Mouse (Mus musculus) cerebellum, adult 18-20 months (tissue): ENCODE measurements at regions not wholly inside any gene's neighbourhood (a gene's known extent, or its start where the extent isn't known, plus 50 kb on each side); places are given as distances from the start of the nearest gene placed in this dataset.
A peak's percentile ranks its signal among the peaks of the same experiment; 100 is the strongest.

Source experiments
- DNase-seq, 2 experiments: peaks; one replicate each; pipeline ENCODE4 v3.0.0; 2021

DNA sequence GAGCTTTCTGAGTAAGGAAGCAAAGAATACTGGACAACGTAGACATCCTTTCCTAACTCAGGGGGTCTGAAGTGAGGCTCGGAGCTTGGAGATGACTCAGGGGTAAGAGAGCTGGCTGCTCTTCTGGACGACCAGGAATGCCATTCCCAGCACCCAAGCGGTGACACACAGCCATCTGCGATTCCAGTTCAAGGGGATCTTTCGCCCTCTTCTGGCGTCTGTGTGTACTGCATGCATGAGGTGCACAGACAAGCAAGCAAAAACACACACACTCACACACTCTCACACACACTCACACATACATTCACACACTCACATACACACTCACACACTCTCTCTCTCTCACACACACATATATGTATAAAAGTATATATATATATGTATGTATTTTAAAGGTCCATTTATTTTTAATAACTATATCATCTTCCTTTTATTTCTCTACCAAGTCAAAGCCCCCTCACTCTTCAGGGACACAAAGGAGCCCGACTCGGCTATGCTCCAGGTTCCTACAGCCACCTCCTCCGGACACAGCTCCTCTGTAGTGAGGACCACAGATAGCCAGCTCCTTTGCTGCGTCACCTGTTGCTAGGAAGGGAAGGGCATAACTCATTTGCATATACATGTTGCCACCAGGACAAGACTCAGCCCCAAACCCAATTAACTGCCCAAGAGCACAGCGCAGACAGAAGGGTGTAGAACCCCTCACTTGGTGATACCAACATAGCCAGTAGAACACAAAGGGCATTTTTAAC, 91.9 kb upstream of the Smad3 start:
- no peak for DNase-seq

DNA sequence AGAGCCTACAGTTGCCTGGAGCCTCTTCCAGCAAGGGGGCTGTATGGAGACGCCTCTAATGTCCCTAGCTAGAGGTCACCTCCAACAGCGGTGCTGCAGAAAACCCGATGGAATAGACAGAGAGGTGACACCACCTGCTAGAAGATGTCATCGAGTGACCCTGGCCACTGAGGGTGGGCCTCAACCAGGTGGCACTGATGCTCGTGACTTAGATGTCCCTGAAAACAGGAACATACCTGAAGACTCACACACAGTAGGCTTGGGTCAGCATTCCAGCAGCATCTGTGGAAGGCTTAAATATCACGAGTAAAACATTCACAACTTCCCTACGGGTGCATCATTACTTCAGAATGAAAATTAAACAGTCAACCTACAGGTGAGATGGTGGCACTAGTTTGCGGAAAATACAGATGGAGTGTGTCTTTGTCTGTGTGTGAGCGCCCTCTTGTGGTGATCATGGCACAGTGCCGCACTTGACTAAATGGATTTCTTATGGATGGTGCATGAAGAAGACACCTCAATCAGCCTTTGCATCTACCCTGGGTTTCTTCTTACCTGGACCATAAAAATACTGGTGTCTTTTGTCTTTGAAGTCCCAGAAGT, 86.2 kb upstream of the Smad3 start:
- DNase-seq: peak; percentile 65 to 75

DNA sequence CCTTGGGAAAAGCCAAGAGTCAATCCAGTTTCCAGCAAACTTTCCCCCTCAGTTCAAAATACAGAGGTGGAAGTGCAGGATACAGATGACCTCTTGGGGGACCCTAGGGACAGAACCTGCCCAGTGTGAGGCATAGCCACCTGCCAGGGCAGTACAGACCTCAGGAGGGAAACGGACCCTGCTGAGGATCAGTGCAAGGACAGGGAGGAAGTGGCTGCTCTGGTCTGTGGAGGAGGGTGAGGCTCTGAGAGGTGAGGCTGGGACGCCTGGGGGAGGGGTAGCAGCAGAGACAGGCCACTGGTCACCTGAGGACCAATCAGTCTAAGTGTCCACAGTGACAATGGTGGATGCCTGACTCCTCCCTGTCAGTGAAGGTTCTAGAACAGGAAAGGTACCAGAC, 85.6 kb upstream of the Smad3 start:
- DNase-seq: no peak

DNA sequence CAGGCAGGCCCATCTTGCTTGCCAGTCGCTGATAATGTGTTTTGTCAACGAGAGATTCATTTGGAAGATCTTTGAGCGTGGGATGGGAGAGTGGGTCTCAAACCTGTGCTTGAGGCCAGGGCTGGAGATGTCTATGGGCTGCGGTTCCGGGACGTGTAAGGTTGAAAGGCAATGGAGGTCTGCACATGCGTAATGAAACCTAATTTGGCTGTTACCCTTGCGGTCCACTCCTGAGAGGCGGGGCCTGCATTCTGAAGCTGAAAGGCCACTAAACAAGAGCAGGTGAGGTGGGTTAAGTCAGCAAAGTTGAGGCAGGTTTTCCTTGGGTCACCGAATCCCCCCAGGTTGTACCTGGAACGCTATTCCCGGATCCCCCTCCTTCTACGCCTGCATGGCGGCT, 83.3 kb upstream of the Smad3 start:
- DNase-seq: no peak

DNA sequence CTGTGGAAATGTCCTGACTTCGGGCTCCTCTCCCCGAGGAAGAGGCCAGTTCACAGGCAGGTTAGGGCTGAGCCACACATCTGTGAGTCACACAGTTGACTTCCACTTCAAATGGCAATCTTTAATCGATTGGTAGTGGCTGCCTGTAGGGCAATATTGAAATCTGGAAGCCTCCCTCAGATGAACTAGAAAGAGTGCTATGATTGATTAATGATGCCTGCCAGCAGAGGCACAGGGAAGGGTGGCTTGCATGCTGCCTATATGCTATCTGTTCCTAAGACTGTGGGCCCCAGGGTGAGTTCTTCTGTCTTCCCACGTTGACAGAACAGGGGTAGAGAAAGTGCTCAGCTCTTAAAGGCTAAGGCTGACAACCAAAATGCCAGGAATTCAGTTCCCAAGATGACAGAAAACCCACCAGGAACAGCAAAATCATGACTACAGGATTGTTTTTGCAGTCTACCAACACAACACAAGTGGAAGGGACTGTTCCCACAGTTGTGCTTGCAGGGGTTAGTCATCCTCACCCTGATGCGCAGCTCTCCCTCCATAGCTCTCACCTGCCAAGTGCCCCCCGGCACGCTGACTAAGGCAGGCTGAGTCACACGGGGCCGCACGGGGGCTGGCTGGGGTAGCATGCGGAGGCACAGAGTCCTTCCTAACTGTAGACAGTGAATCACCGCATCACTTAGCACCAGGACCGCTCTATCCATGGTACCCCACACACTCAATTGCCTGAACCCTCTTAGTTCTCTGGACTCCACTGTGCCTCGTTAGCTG, 81.4 kb upstream of the Smad3 start:
- DNase-seq: no peak

DNA sequence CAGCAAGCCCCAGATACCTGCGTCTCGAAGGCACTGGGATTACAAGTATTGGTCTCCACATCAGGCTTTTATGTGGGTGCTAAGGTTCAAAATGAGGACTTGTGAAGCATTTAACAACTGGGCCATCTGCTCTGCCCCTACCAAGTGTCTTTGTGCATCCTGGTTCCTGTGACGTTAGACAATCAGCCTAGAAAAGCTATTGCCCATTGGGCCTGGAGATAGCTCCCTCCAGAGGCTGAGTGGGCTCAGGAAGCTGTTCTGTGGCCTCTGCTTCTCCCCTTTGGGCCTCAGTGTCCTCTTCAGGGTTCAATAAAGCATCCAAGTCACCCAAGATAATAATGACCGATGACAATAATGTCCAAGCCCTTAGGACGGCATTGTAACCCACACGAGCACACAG, 79.8 kb upstream of the Smad3 start:
- DNase-seq: no peak

DNA sequence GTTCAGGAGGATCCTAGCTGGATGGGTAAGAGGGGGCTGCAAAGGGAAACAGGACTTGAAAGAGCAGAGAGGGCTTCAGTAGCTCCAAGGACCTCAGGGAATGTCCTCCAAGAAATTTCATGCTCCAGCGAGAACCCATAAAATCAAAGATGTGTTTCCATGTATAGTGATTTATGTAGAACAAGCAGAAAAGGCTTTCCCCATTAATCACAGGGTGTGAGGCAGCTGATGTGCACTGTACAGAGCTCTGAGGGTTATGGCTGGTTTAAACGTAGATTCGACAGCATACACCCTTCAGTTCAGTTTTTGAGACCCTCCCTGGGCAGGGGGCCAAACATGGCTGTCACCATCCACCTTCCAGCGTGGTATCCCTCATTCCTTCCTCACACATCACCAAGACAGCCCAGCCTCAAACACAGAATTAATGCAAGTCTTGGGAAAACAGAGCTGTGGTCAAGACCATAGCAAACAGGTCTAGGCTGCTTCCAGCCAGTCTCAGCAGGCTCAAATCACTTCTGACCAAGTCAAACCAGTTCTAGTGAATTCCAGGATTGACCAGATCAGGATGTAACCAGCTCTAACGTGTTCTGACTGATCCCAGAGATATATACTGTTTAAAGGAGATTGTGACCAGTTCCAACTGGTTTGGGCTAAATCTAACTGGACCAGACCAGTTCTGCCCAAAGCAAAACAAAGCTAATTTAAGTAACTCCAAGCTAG, 78.9 kb upstream of the Smad3 start:
- DNase-seq: no peak

DNA sequence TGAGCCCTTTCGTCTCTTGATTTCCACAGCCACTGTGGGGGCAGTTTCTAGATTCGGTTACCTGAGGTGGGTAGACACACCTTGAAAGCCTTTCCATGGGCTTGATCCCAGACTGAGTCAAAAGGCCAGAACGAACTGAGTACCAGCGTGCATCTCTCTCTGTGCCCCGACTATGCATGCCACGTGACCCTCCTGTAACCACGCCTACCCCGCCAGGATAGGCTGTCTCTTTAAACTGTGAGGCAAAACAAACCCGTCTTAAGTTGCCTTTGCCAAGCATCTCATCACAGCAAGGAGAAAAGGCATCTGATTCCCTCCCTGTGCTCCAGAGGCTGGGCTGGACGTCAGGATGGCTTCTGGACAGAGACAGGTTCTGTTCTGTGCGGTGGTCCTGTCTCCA, 78.2 kb upstream of the Smad3 start:
- DNase-seq: no peak

DNA sequence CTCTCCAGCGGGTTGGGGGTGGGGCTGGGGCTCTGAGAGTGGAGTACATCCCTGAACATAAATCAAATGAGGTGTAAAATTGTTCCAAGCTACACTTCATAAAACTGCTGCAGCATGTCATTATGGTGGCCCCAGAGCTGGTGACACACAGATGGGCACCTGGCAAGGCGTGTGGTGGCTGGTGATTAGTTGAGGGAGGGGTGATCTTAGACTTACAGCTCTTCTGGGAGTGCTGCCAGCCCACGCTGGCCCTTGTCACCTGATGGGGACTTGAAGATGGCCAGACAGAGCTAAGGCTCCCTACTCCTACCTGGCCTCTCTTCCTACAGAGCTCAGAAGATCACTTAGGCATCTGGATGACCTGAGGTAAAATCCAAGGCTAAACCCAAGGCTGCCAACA, 76.6 kb upstream of the Smad3 start:
- no peak for DNase-seq

DNA sequence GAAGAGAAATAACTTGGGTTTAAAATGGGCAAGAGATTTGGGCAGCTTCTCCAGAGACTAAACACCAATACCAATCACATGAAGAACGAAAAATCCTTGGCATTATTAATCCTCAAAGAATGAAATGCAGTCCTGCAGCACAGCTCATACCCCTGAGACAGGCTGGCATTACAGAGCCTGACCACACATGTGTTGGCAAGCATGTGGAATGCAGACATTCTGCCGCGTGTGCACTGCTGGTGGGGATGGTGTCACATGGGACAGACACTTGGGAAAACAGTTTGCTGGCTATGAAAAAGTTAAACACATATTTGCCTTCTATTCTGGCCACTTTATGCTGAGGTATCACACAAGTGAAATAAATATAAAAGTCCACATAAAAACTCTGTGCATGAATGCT, 60.4 kb upstream of the Smad3 start:
- DNase-seq: no peak

DNA sequence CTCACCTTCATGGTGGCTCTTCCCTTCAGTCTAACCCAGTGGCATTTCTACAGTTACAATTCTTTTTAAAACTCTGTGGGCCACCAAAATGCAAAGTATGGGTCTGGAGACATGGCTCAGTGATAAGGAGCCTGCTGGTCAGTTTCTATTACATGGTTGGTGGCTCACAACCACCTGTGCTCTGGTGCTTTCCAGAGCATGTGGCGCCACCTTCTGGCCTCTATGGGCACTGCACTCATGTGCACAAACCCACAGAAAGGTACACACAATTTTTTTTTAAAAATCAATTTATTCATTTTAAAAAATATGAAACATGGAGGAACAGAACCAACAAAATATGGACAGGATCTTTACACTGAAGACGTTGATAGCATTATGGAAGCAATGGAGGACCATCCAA, 58.7 kb upstream of the Smad3 start:
- DNase-seq: no peak

DNA sequence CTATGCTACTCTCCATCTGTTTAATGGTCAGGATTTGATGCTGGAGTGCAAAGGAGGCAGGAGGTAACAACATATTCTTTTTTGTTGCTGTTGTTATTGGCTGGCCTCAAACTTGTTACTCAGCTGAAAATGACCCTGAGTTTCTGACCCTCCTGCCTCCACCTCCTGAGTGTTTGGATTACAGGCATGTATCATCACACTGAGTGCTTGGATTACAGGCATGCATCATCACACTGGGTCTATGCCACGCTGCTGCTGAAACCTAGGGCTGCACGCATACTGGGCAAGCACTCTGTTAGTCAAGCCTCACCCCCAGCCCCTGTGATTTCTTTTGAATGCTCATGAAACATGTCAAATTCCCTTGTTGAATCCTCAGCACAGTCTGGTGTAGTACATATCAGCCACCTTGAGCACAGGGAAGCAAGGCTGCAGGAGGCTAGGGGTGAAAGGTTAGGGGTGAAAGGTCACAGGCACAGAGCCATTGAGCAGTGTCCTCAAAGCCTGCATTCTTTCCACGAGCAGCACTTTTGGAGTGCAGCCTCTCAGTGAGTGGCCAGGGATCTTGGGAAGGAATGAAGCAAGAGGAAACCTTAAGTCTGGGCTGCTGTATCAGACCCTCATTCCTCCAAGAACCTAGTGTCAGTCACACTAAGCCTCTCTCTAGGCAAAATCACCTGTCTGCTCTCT, 52.2 kb upstream of the Smad3 start:
- no peak for DNase-seq
